Mouse (Mus musculus) liver, postnatal 0 days (tissue): ENCODE results near the gene Ier2.

Source experiments
- CTCF ChIP-seq: sonication (generic); IDR thresholded peaks from 2 replicates; pipeline ENCODE4 v1.5.1; 2016; ENCODE audit warnings: antibody characterized with exemption, low read depth
- EP300 ChIP-seq: IDR thresholded peaks from 2 replicates; pipeline ENCODE4 v1.6.1; 2016; ENCODE audit warnings: antibody characterized with exemption, low read depth, mild to moderate bottlenecking

GRCm38 (mm10) chr8:84699861-84700322, 37.2 kb upstream of the Ier2 start:
- TF ChIP-seq CTCF (peak; percentile 88), EP300 (peak; percentile 58)
